Mouse (Mus musculus): Measurements from ENCODE around the gene Cym.

Cym gene

GRCm38 (mm10) chr3:107172556-107172955, 49.0 kb downstream of the Cym start:
- TF ChIP-seq CTCF (conservative IDR thresholded peaks at IDR 0.05; ENCODE audit: low read length) = no peak
- TF ChIP-seq NANOG (IDR thresholded peaks at IDR 0.05; ENCODE audit: borderline replicate concordance, low read length) = no peak
- TF ChIP-seq POU5F1 (IDR thresholded peaks at IDR 0.05; ENCODE audit: borderline replicate concordance, low read length) = no peak

GRCm38 (mm10) chr3:107171964-107172363, 49.6 kb downstream of the Cym start:
- Histone ChIP-seq H3K27me3 (ENCODE audit: insufficient read depth, low read length) (peaks cover 4% of the 10 kb centered on the region; the same call in 1 of the 2 replicates), H3K4me3 (replicated peaks; ENCODE audit: low read length) (no peak overlapping the region), H3K4me1 (replicated peaks; ENCODE audit: low read depth, low read length) (no peaks in the 10 kb centered on the region), H3K9me3 (ENCODE audit: low read length) (no peaks in the 10 kb centered on the region), H3K36me3 (ENCODE audit: insufficient read depth, low read length) (no peaks in the 10 kb centered on the region)
- TF ChIP-seq POU5F1 (IDR thresholded peaks at IDR 0.05; ENCODE audit: borderline replicate concordance, low read length) = no peak

More at GRCm38 (mm10) chr3:107172556-107172955, 49.0 kb downstream of the Cym start:
- H3K4me1 ChIP-seq (replicated peaks; ENCODE audit: low read depth, low read length) = no peaks in the 10 kb centered on the region
- H3K36me3 ChIP-seq (ENCODE audit: insufficient read depth, low read length) = no peaks in the 10 kb centered on the region
- no peak overlapping the region for H3K4me3 ChIP-seq (replicated peaks; ENCODE audit: low read length)
- H3K27me3 ChIP-seq (ENCODE audit: insufficient read depth, low read length) = peaks cover 4% of the 10 kb centered on the region; the same call in 1 of the 2 replicates
- no peaks in the 10 kb centered on the region for H3K9me3 ChIP-seq (ENCODE audit: low read length)

GRCm38 (mm10) chr3:107169552-107169951, 52.0 kb downstream of the Cym start:
- Histone ChIP-seq H3K9me3 (ENCODE audit: low read length) (no peaks in the 10 kb centered on the region), H3K27me3 (ENCODE audit: insufficient read depth, low read length) (peaks cover 4% of the 10 kb centered on the region; the same call in 1 of the 2 replicates), H3K4me1 (replicated peaks; ENCODE audit: low read depth, low read length) (no peaks in the 10 kb centered on the region), H3K4me3 (replicated peaks; ENCODE audit: low read length) (no peak overlapping the region), H3K36me3 (ENCODE audit: insufficient read depth, low read length) (no peaks in the 10 kb centered on the region)
- TF ChIP-seq CTCF (conservative IDR thresholded peaks at IDR 0.05; ENCODE audit: low read length) (no peak), POU5F1 (IDR thresholded peaks at IDR 0.05; ENCODE audit: borderline replicate concordance, low read length) (no peak), NANOG (IDR thresholded peaks at IDR 0.05; ENCODE audit: borderline replicate concordance, low read length) (no peak)

GRCm38 (mm10) chr3:107162741-107163140, 58.8 kb downstream of the Cym start:
- no peak for TF ChIP-seq POU5F1 (IDR thresholded peaks at IDR 0.05; ENCODE audit: borderline replicate concordance, low read length)
- TF ChIP-seq NANOG (IDR thresholded peaks at IDR 0.05; ENCODE audit: borderline replicate concordance, low read length) = no peak
- TF ChIP-seq CTCF (conservative IDR thresholded peaks at IDR 0.05; ENCODE audit: low read length) = no peak
- H3K4me3 ChIP-seq (replicated peaks; ENCODE audit: low read length) = no peak overlapping the region

More at GRCm38 (mm10) chr3:107162741-107163140, 58.8 kb downstream of the Cym start:
- no peaks in the 10 kb centered on the region for H3K36me3 ChIP-seq (ENCODE audit: insufficient read depth, low read length)
- H3K4me1 ChIP-seq (replicated peaks; ENCODE audit: low read depth, low read length) = peaks cover 11% of the 10 kb centered on the region
- no peaks in the 10 kb centered on the region for H3K9me3 ChIP-seq (ENCODE audit: low read length)
- H3K27me3 ChIP-seq (ENCODE audit: insufficient read depth, low read length) = peaks cover 24% of the 10 kb centered on the region

Data from E14TG2a.4 (cell line).